In the genomic region with DNA sequence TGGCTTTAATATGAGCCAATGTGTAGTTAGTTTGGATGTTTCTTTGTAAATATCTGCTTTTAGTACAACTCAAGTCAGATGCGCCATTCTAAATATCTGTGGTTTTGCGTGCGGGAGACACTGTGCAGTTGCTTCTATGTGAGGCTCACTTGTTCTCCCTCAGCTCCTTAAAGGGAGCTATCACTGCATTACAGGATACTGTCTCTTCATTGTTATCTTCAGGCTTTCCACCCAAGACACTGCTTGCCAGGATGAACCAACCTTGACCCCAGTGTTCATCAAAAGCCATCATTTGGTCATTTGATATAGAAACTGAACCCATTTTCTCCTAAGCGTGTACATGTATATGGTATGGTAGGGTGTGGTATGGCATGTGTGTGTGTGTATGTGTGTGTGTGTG, we compare ENCODE assay signal across 20 mouse cellular contexts. TPM values are rescaled to one million over a fixed set of nuclear protein-coding genes. Genes with fewer than 3 reads are reported as not detected.
"Had no signal": no experiment of that assay in that cellular context is flagged by ENCODE, and none has a peak within 500 bp of the region (broad histone marks: within the 10 kb centered on the region; RNA-seq: fewer than 3 reads in every experiment).

No protein-coding gene starts in this region.

- H3K4me1 ChIP-seq: limb, embryonic 12.5 days; limb, embryonic 15.5 days; midbrain, embryonic 10.5 days; midbrain, embryonic 13.5 days; neural tube, embryonic 13.5 days had no signal

- H3K9me3 ChIP-seq: limb, embryonic 12.5 days; limb, embryonic 15.5 days; midbrain, embryonic 10.5 days; midbrain, embryonic 13.5 days; neural tube, embryonic 13.5 days had no signal

- ATAC-seq: inflammation-experienced regulatory T-cells, adult 6 months; intestine, embryonic 16.5 days; midbrain, embryonic 13.5 days had no signal

- H3K9ac ChIP-seq: limb, embryonic 12.5 days; limb, embryonic 15.5 days; midbrain, embryonic 13.5 days; neural tube, embryonic 13.5 days had no signal

- H3K27me3 ChIP-seq: limb, embryonic 12.5 days; limb, embryonic 15.5 days; midbrain, embryonic 13.5 days; neural tube, embryonic 13.5 days had no signal

- DNase-seq: kidney, adult 18-20 months; kidney, postnatal 25 days; left cerebral cortex, postnatal 4 days; lung, adult 2 months; lung, postnatal 14 days; lung, postnatal 4 days; retina, postnatal 1 day; thymus, adult 18-20 months; thymus, postnatal 25 days had no signal

- H3K27ac ChIP-seq: kidney, postnatal 0 days; limb, embryonic 12.5 days; limb, embryonic 15.5 days; midbrain, embryonic 10.5 days; midbrain, embryonic 13.5 days; neural tube, embryonic 13.5 days had no signal

- H3K4me2 ChIP-seq: limb, embryonic 12.5 days; limb, embryonic 15.5 days; midbrain, embryonic 13.5 days; neural tube, embryonic 13.5 days had no signal

- H3K4me3 ChIP-seq: limb, embryonic 12.5 days; limb, embryonic 15.5 days; midbrain, embryonic 10.5 days; midbrain, embryonic 13.5 days; myocyte; neural tube, embryonic 13.5 days had no signal

RNA-seq across cellular contexts. Expression of gene Gpr88, which starts 57.4 kb away (rescaled TPM):
- total RNA-seq: monocyte, adult 5-6 weeks; neutrophil, adult 5-6 weeks had no signal
- polyA plus RNA-seq: inflammation-experienced regulatory T-cells, adult 6 months; midbrain, embryonic 10.5 days; myocyte had no signal
